Mouse (Mus musculus) lung, adult 2 months (tissue): ENCODE results near the gene Fabp1.

Source experiments
- CTCF ChIP-seq: fragments of 200-500 bp; IDR thresholded peaks from 2 replicates; pipeline ENCODE4 v1.5.1; 2011; ENCODE audit warnings: mild to moderate bottlenecking, low read length, control low read depth; ENCODE audit not compliant: insufficient read depth
- POLR2A ChIP-seq: fragments of 200-500 bp; IDR thresholded peaks from 2 replicates; pipeline ENCODE4 v1.6.1; 2011; ENCODE audit warnings: low read depth, mild to moderate bottlenecking, control low read depth, low read length, borderline replicate concordance; ENCODE audit errors: extremely low read depth

GRCm38 (mm10) chr6:71236506-71236905 is 36.9 kb downstream of the Fabp1 start:
- TF ChIP-seq CTCF = no peak
- no peak for TF ChIP-seq POLR2A
